Mouse (Mus musculus) erythroblast, embryonic 14.5 days (primary cell): ENCODE results near the gene Plcg2.

Experiments used
- GATA1 ChIP-seq: IDR thresholded peaks from 2 replicates; pipeline ENCODE4 v1.6.1; 2012; ENCODE audit warnings: low read length, inconsistent platforms, mixed read lengths
- TAL1 ChIP-seq: IDR thresholded peaks from 3 replicates; pipeline ENCODE4 v1.6.1; 2012; ENCODE audit warnings: low read length, inconsistent platforms, mixed read lengths

DNA sequence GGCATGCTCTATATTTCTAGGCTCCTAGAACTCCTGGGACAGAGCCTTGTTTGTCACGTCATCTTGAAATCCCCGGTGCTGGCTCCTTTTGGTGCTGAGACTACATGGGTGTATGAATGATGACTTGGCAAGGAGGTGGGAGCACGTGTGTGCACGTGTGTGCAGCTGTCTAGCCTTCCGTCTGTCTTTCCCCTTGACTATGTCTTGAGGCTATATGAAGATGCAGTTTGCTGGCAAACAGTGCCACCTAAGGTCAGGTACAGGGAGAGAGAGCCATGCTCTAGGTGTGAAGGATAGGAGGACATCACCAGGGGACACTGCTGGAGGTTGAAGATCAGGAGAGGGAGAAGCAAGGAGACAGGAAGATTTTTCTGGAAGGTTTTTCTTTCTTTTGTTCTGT lies 49.9 kb downstream of the Plcg2 start:
- TF ChIP-seq TAL1 = no peak
- TF ChIP-seq GATA1 = no peak
